Mouse (Mus musculus) liver, embryonic 14.5 days (tissue): Measurements from ENCODE around the gene Mbtps2. TPM values are rescaled to one million over a fixed set of nuclear protein-coding genes. Genes with fewer than 3 reads are reported as not detected.
A peak's percentile ranks its signal among the peaks of the same experiment; 100 is the strongest.

Experiments
- ATAC-seq: fragments of 200-750 bp; cut with Nextera tagmentation; 2 replicates; pipeline ENCODE4 v1.8.0; 2017; ENCODE audit warnings: moderate number of reproducible peaks, mild to moderate bottlenecking, moderate library complexity; ENCODE audit not compliant: insufficient read depth
- DNase-seq, 3 experiments: peaks; one replicate each; pipeline ENCODE4 v3.0.0-alpha.2; 2012 to 2013; ENCODE audit warnings: low read depth in 3 of 3, low spot score in 3 of 3
- H3K27ac ChIP-seq: fragments of 300-500 bp; sonication (generic); 2 replicates; pipeline ENCODE4 v1.5.1; 2014; ENCODE audit warnings: moderate library complexity, mild to moderate bottlenecking, control low read depth, inconsistent platforms
- H3K27me3 ChIP-seq: fragments of 300-500 bp; sonication (generic); 2 replicates; pipeline ENCODE4 v1.6.1; 2014; ENCODE audit warnings: mild to moderate bottlenecking, low read length, moderate library complexity; ENCODE audit not compliant: control insufficient read depth, insufficient read depth
- H3K36me3 ChIP-seq: fragments of 300-500 bp; sonication (generic); replicated peaks from 2 replicates; pipeline ENCODE4 v1.6.1; 2014; ENCODE audit warnings: low read depth; ENCODE audit not compliant: control insufficient read depth, insufficient read depth
- H3K4me1 ChIP-seq, 2 experiments: fragments of 200-500 bp in 1 of 2; fragments of 300-500 bp in 1 of 2; sonication (generic) in 1 of 2; replicated peaks; 2 replicates each; pipeline ENCODE4 v1.6.1; 2012 to 2014; ENCODE audit warnings: antibody characterized with exemption in 1 of 2, inconsistent platforms in 1 of 2, low read length in 1 of 2; ENCODE audit not compliant: control insufficient read depth in 2 of 2, insufficient read depth in 2 of 2
- H3K4me2 ChIP-seq: fragments of 300-500 bp; sonication (generic); 2 replicates; pipeline ENCODE4 v1.6.1; 2014; ENCODE audit warnings: low read depth, mild to moderate bottlenecking, control low read depth, moderate library complexity
- H3K4me3 ChIP-seq, 2 experiments: fragments of 200-500 bp in 1 of 2; fragments of 300-500 bp in 1 of 2; sonication (generic) in 1 of 2; 2 replicates each; pipeline ENCODE4 v1.5.1; 2012 to 2014; ENCODE audit warnings: low read depth in 2 of 2, low read length in 2 of 2, mild to moderate bottlenecking in 2 of 2, control low read depth in 1 of 2, inconsistent platforms in 1 of 2, moderate library complexity in 1 of 2; ENCODE audit not compliant: insufficient read depth in 1 of 2
- H3K9ac ChIP-seq: fragments of 300-500 bp; sonication (generic); replicated peaks from 2 replicates; pipeline ENCODE4 v1.6.1; 2014; ENCODE audit warnings: mild to moderate bottlenecking, control low read depth, moderate library complexity
- H3K9me3 ChIP-seq: fragments of 300-500 bp; sonication (generic); 2 replicates; pipeline ENCODE4 v1.6.1; 2016; ENCODE audit warnings: low read length, mixed read lengths; ENCODE audit not compliant: control insufficient read depth
- CTCF ChIP-seq: IDR thresholded peaks from 2 replicates; pipeline ENCODE4 v1.5.1; 2016; ENCODE audit warnings: antibody characterized with exemption, low read depth, control low read depth
- EP300 ChIP-seq: IDR thresholded peaks from 2 replicates; pipeline ENCODE4 v1.6.1; 2016; ENCODE audit warnings: antibody characterized with exemption, low read depth
- WGBS: fragments of 180-500 bp; shearing (Covaris S2); extraction: QIAGEN DNeasy Blood & Tissue Kit; methylation state at CpG from one replicate; pipeline ENCODE4 v1.1.7; 2014; ENCODE audit not compliant: insufficient replicate concordance; 5-methylcytosine and 5-hydroxymethylcytosine counted together
- polyA plus RNA-seq, 2 experiments: library from polyadenylated mRNA; depleted of rRNA in 1 of 2; stranded (reverse) in 1 of 2; unstranded in 1 of 2; fragments of >200 nt; fragmentation: Nextera tagmentation in 1 of 2; extraction: Ambion mirVana in 1 of 2; gene quantifications; 2 replicates each; pipeline versions ENCODE4 v1.2.1 to v1.2.3; 2012 to 2014

Mbtps2 gene
- polyA plus RNA-seq, 2 experiments, result 4.0 to 6.1 TPM

- Histone ChIP-seq H3K36me3 (no peaks in the 10 kb centered on the region), H3K9me3 (no peaks in the 10 kb centered on the region), H3K9ac (no peak overlapping the region), H3K4me1 (no peaks in the 10 kb centered on the region), H3K4me3 (no peak overlapping the region), H3K27me3 (no peaks in the 10 kb centered on the region), H3K4me2 (no peak overlapping the region), H3K27ac (no peak overlapping the region)
- TF ChIP-seq EP300 (no peak), CTCF (no peak)
- DNase-seq, result no peak
- WGBS, result 33% methylated on average over 1 of the region's 1 CpGs
- no peak for ATAC-seq
Observed at GRCm38 (mm10) chrX:157637253-157637652, 38.7 kb upstream of the Mbtps2 start.

- Histone ChIP-seq H3K9me3 (no peaks in the 10 kb centered on the region), H3K27ac (no peak overlapping the region), H3K36me3 (no peaks in the 10 kb centered on the region), H3K4me3 (no peak overlapping the region), H3K4me1 (no peaks in the 10 kb centered on the region), H3K4me2 (no peak overlapping the region), H3K27me3 (no peaks in the 10 kb centered on the region), H3K9ac (no peak overlapping the region)
- ATAC-seq, result no peak
- TF ChIP-seq CTCF, result no peak
- no peak for TF ChIP-seq EP300
- WGBS, result 49% methylated on average over 3 of the region's 3 CpGs
- no peak for DNase-seq
Observed at GRCm38 (mm10) chrX:157633676-157634414, 35.3 kb upstream of the Mbtps2 start.

GRCm38 (mm10) chrX:157630341-157630740, 31.8 kb upstream of the Mbtps2 start:
- no peak overlapping the region for H3K27ac ChIP-seq
- no peaks in the 10 kb centered on the region for H3K4me1 ChIP-seq
- no peak for ATAC-seq
- H3K4me3 ChIP-seq, result no peak overlapping the region
- no peak for TF ChIP-seq CTCF
- TF ChIP-seq EP300, result no peak
- H3K4me2 ChIP-seq, result no peak overlapping the region
- H3K27me3 ChIP-seq, result no peaks in the 10 kb centered on the region
- H3K9me3 ChIP-seq, result no peaks in the 10 kb centered on the region
- no peak overlapping the region for H3K9ac ChIP-seq
- no peaks in the 10 kb centered on the region for H3K36me3 ChIP-seq
- WGBS, result 52% methylated on average over 4 of the region's 4 CpGs
- DNase-seq, result no peak

- Histone ChIP-seq H3K9me3 (no peaks in the 10 kb centered on the region), H3K4me3 (no peak overlapping the region), H3K36me3 (no peaks in the 10 kb centered on the region), H3K9ac (no peak overlapping the region), H3K4me2 (no peak overlapping the region; the same call in 1 of the 2 replicates), H3K27ac (no peak overlapping the region), H3K4me1 (no peaks in the 10 kb centered on the region), H3K27me3 (no peaks in the 10 kb centered on the region)
- 15% methylated on average over 32 of the region's 32 CpGs for WGBS
- no peak for TF ChIP-seq EP300
- no peak for TF ChIP-seq CTCF
- no peak for DNase-seq
- no peak for ATAC-seq
Observed at GRCm38 (mm10) chrX:157612894-157613293, 14.4 kb upstream of the Mbtps2 start.

- WGBS, result 12% methylated on average over 3 of the region's 3 CpGs
- Histone ChIP-seq H3K4me1 (peaks cover 0 to 1% of the 10 kb centered on the region in 2 experiments; a peak in 2 of 4 replicates), H3K27me3 (no peaks in the 10 kb centered on the region), H3K9ac (no peak overlapping the region), H3K4me2 (no peak overlapping the region), H3K27ac (no peak overlapping the region), H3K36me3 (no peaks in the 10 kb centered on the region), H3K9me3 (no peaks in the 10 kb centered on the region), H3K4me3 (no peak overlapping the region)
- ATAC-seq, result no peak
- no peak for DNase-seq
- no peak for TF ChIP-seq EP300
- 0 out of 2 replicates have a peak, but pooled peaks have one; percentile 21 for TF ChIP-seq CTCF
Observed at GRCm38 (mm10) chrX:157601450-157601849, 2.9 kb upstream of the Mbtps2 start.
